Mouse (Mus musculus) cerebellum, adult 2 months (tissue): Measurements from ENCODE around the gene Dnajc1.

Source experiments
- CTCF ChIP-seq: fragments of 200-500 bp; IDR thresholded peaks from 2 replicates; pipeline ENCODE4 v1.5.1; 2011; ENCODE audit warnings: low read depth, mild to moderate bottlenecking, control low read depth, low read length, moderate library complexity, borderline replicate concordance; ENCODE audit not compliant: insufficient read depth
- POLR2A ChIP-seq: fragments of 200-500 bp; IDR thresholded peaks from 2 replicates; pipeline ENCODE4 v1.6.1; 2011; ENCODE audit warnings: low read length, control low read depth, borderline replicate concordance; ENCODE audit not compliant: insufficient read depth

GRCm38 (mm10) chr2:18401771-18402170 lies 9.1 kb upstream of the Dnajc1 start:
- no peak for TF ChIP-seq CTCF
- TF ChIP-seq POLR2A: no peak
